Mouse (Mus musculus): Measurements from ENCODE around the gene Dis3l2. TPM values are rescaled to one million over a fixed set of nuclear protein-coding genes. Genes with fewer than 3 reads are reported as not detected.

Dis3l2 gene
- polyA plus RNA-seq, 1 experiment = 22.6 TPM

- no peak for DNase-seq
- Histone ChIP-seq H3K27me3 (ENCODE audit: control insufficient read depth, insufficient read depth, low read length) (no peaks in the 10 kb centered on the region), H3K27ac (ENCODE audit: insufficient read depth, low read length) (no peak overlapping the region), H3K4me1 (ENCODE audit: control insufficient read depth, insufficient read depth, low read length) (no peaks in the 10 kb centered on the region), H3K4me3 (replicated peaks; ENCODE audit: insufficient read depth, low read depth, low read length) (no peak overlapping the region)
- TF ChIP-seq CTCF (IDR thresholded peaks at IDR 0.05; ENCODE audit: borderline replicate concordance, insufficient read depth, low read depth, low read length) = no peak
- TF ChIP-seq POLR2A (IDR thresholded peaks at IDR 0.05; ENCODE audit: borderline replicate concordance, insufficient read depth, low read length) = no peak
- 91% methylated on average over 2 of the region's 2 CpGs for WGBS
Observed at GRCm38 (mm10) chr1:86801241-86801640, 97.6 kb downstream of the Dis3l2 start.

GRCm38 (mm10) chr1:86811756-86812155 lies 108.1 kb downstream of the Dis3l2 start:
- no peak overlapping the region for H3K27ac ChIP-seq (ENCODE audit: insufficient read depth, low read length)
- H3K4me3 ChIP-seq (replicated peaks; ENCODE audit: insufficient read depth, low read depth, low read length) = no peak overlapping the region
- DNase-seq = no peak
- no peaks in the 10 kb centered on the region for H3K4me1 ChIP-seq (ENCODE audit: control insufficient read depth, insufficient read depth, low read length)
- no peaks in the 10 kb centered on the region for H3K27me3 ChIP-seq (ENCODE audit: control insufficient read depth, insufficient read depth, low read length)
- TF ChIP-seq CTCF (IDR thresholded peaks at IDR 0.05; ENCODE audit: borderline replicate concordance, insufficient read depth, low read depth, low read length) = no peak
- TF ChIP-seq POLR2A (IDR thresholded peaks at IDR 0.05; ENCODE audit: borderline replicate concordance, insufficient read depth, low read length) = no peak
- 49% methylated on average over 3 of the region's 3 CpGs for WGBS

- no peak for DNase-seq
- TF ChIP-seq CTCF (IDR thresholded peaks at IDR 0.05; ENCODE audit: borderline replicate concordance, insufficient read depth, low read depth, low read length) (no peak), POLR2A (IDR thresholded peaks at IDR 0.05; ENCODE audit: borderline replicate concordance, insufficient read depth, low read length) (no peak)
- 8% methylated on average over 1 of the region's 1 CpGs for WGBS
Observed at GRCm38 (mm10) chr1:86822266-86822665, 118.7 kb downstream of the Dis3l2 start.

GRCm38 (mm10) chr1:86834351-86834987 lies 130.9 kb downstream of the Dis3l2 start:
- WGBS = 90% methylated on average over 2 of the region's 2 CpGs
- no peak for TF ChIP-seq POLR2A (IDR thresholded peaks at IDR 0.05; ENCODE audit: borderline replicate concordance, insufficient read depth, low read length)
- TF ChIP-seq CTCF (IDR thresholded peaks at IDR 0.05; ENCODE audit: borderline replicate concordance, insufficient read depth, low read depth, low read length) = no peak
- no peak overlapping the region for H3K27ac ChIP-seq (ENCODE audit: insufficient read depth, low read length)

More at GRCm38 (mm10) chr1:86822266-86822665, 118.7 kb downstream of the Dis3l2 start:
- Histone ChIP-seq H3K27ac (ENCODE audit: insufficient read depth, low read length) (no peak overlapping the region), H3K4me1 (ENCODE audit: control insufficient read depth, insufficient read depth, low read length) (no peaks in the 10 kb centered on the region), H3K27me3 (ENCODE audit: control insufficient read depth, insufficient read depth, low read length) (no peaks in the 10 kb centered on the region), H3K4me3 (replicated peaks; ENCODE audit: insufficient read depth, low read depth, low read length) (no peak overlapping the region)

GRCm38 (mm10) chr1:86834988-86835387 lies 131.4 kb downstream of the Dis3l2 start:
- Histone ChIP-seq H3K27ac (ENCODE audit: insufficient read depth, low read length) (no peak overlapping the region), H3K4me3 (replicated peaks; ENCODE audit: insufficient read depth, low read depth, low read length) (no peak overlapping the region), H3K27me3 (ENCODE audit: control insufficient read depth, insufficient read depth, low read length) (no peaks in the 10 kb centered on the region), H3K4me1 (ENCODE audit: control insufficient read depth, insufficient read depth, low read length) (peaks cover 7% of the 10 kb centered on the region; the same call in 1 of the 2 replicates)
- TF ChIP-seq POLR2A (IDR thresholded peaks at IDR 0.05; ENCODE audit: borderline replicate concordance, insufficient read depth, low read length) (no peak), CTCF (IDR thresholded peaks at IDR 0.05; ENCODE audit: borderline replicate concordance, insufficient read depth, low read depth, low read length) (no peak)
- 91% methylated on average over 2 of the region's 2 CpGs for WGBS
- no peak for DNase-seq

More at GRCm38 (mm10) chr1:86834351-86834987, 130.9 kb downstream of the Dis3l2 start:
- Histone ChIP-seq H3K27me3 (ENCODE audit: control insufficient read depth, insufficient read depth, low read length) (no peaks in the 10 kb centered on the region), H3K4me1 (ENCODE audit: control insufficient read depth, insufficient read depth, low read length) (peaks cover 7% of the 10 kb centered on the region; the same call in 1 of the 2 replicates), H3K4me3 (replicated peaks; ENCODE audit: insufficient read depth, low read depth, low read length) (no peak overlapping the region)
- DNase-seq = no peak

GRCm38 (mm10) chr1:86850754-86851153 lies 147.1 kb downstream of the Dis3l2 start:
- DNase-seq = no peak
- TF ChIP-seq CTCF (IDR thresholded peaks at IDR 0.05; ENCODE audit: borderline replicate concordance, insufficient read depth, low read depth, low read length) = no peak
- no peak for TF ChIP-seq POLR2A (IDR thresholded peaks at IDR 0.05; ENCODE audit: borderline replicate concordance, insufficient read depth, low read length)
- Histone ChIP-seq H3K27ac (ENCODE audit: insufficient read depth, low read length) (no peak overlapping the region), H3K4me1 (ENCODE audit: control insufficient read depth, insufficient read depth, low read length) (no peaks in the 10 kb centered on the region), H3K4me3 (replicated peaks; ENCODE audit: insufficient read depth, low read depth, low read length) (no peak overlapping the region), H3K27me3 (ENCODE audit: control insufficient read depth, insufficient read depth, low read length) (no peaks in the 10 kb centered on the region)
- 84% methylated on average over 2 of the region's 2 CpGs for WGBS

- no peaks in the 10 kb centered on the region for H3K27me3 ChIP-seq (ENCODE audit: control insufficient read depth, insufficient read depth, low read length)
- WGBS = 82% methylated on average over 1 of the region's 1 CpGs
- H3K27ac ChIP-seq (ENCODE audit: insufficient read depth, low read length) = no peak overlapping the region
- H3K4me3 ChIP-seq (replicated peaks; ENCODE audit: insufficient read depth, low read depth, low read length) = no peak overlapping the region
- H3K4me1 ChIP-seq (ENCODE audit: control insufficient read depth, insufficient read depth, low read length) = no peaks in the 10 kb centered on the region
- TF ChIP-seq CTCF (IDR thresholded peaks at IDR 0.05; ENCODE audit: borderline replicate concordance, insufficient read depth, low read depth, low read length) (no peak), POLR2A (IDR thresholded peaks at IDR 0.05; ENCODE audit: borderline replicate concordance, insufficient read depth, low read length) (no peak)
- no peak for DNase-seq
Observed at GRCm38 (mm10) chr1:86858876-86859275, 155.3 kb downstream of the Dis3l2 start.

- TF ChIP-seq CTCF (IDR thresholded peaks at IDR 0.05; ENCODE audit: borderline replicate concordance, insufficient read depth, low read depth, low read length) (no peak), POLR2A (IDR thresholded peaks at IDR 0.05; ENCODE audit: borderline replicate concordance, insufficient read depth, low read length) (no peak)
- Histone ChIP-seq H3K27ac (ENCODE audit: insufficient read depth, low read length) (no peak overlapping the region), H3K27me3 (ENCODE audit: control insufficient read depth, insufficient read depth, low read length) (no peaks in the 10 kb centered on the region), H3K4me1 (ENCODE audit: control insufficient read depth, insufficient read depth, low read length) (no peaks in the 10 kb centered on the region), H3K4me3 (replicated peaks; ENCODE audit: insufficient read depth, low read depth, low read length) (no peak overlapping the region)
- no peak for DNase-seq
- 23% methylated on average over 1 of the region's 1 CpGs for WGBS
Observed at GRCm38 (mm10) chr1:86859371-86859770, 155.8 kb downstream of the Dis3l2 start.

All from cerebellum, adult 2 months (tissue).